Mouse (Mus musculus) C2C12 (cell line): ENCODE measurements around the gene Spire2.

Experiments used
- CEBPB ChIP-seq: IDR thresholded peaks from one replicate; pipeline ENCODE4 v1.6.1; 2011; ENCODE audit warnings: low read depth, mild to moderate bottlenecking, control low read depth, moderate library complexity
- CTCF ChIP-seq: IDR thresholded peaks from one replicate; pipeline ENCODE4 v1.5.1; 2011; ENCODE audit not compliant: control insufficient read depth, insufficient read depth, insufficient read length
- FOSL1 ChIP-seq: IDR thresholded peaks from one replicate; pipeline ENCODE4 v1.8.0; 2011; ENCODE audit warnings: mild to moderate bottlenecking, low read length; ENCODE audit not compliant: poor library complexity, insufficient read depth, severe bottlenecking
- MAX ChIP-seq: IDR thresholded peaks from one replicate; pipeline ENCODE4 v1.6.1; 2011; ENCODE audit warnings: mild to moderate bottlenecking, control low read depth
- MYOD1 ChIP-seq: IDR thresholded peaks from one replicate; pipeline ENCODE4 v1.6.1; 2011; ENCODE audit warnings: low read depth; ENCODE audit not compliant: control insufficient read depth, insufficient read length
- MYOG ChIP-seq: IDR thresholded peaks from one replicate; pipeline ENCODE4 v1.6.1; 2011; ENCODE audit not compliant: control insufficient read depth, insufficient read length; ENCODE audit errors: extremely low read depth
- USF1 ChIP-seq: IDR thresholded peaks from one replicate; pipeline ENCODE4 v1.6.1; 2011; ENCODE audit warnings: low read depth, mild to moderate bottlenecking, control low read depth, moderate library complexity

GRCm38 (mm10) chr8:123292785-123293184 is 39.7 kb upstream of the Spire2 start:
- no peak for TF ChIP-seq CTCF
- TF ChIP-seq USF1, result no peak
- no peak for TF ChIP-seq MAX
- TF ChIP-seq MYOG, result no peak
- no peak for TF ChIP-seq MYOD1
- TF ChIP-seq CEBPB, result no peak
- TF ChIP-seq FOSL1, result no peak
